Mouse (Mus musculus) kidney, postnatal 4 days (tissue): ENCODE data around the gene Frrs1.

ENCODE experiments used
- DNase-seq, 2 experiments: peaks; one replicate each; pipeline ENCODE4 v3.0.0; 2021; ENCODE audit warnings: mixed read lengths in 2 of 2

Gene Frrs1

DNA sequence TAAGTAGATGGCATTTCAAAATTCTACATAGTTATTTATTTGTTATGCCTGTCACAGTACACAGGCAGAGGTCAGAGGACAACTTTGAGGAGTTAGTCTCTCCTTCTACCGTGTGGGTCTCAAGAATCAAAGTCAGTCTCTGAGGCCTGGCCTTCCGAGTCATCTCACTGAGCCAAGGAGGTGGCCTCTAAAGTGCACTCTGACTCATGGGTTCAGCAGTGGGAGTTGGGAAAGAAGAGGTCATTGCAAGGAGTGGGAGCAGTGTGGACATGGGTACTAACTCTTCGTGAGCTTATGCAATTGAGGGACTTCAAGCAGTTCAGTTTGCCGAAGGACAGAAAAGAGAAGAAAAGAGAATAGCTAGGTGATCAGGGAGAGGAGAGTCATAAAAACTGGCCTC, 10.3 kb upstream of the Frrs1 start:
- no peak for DNase-seq

DNA sequence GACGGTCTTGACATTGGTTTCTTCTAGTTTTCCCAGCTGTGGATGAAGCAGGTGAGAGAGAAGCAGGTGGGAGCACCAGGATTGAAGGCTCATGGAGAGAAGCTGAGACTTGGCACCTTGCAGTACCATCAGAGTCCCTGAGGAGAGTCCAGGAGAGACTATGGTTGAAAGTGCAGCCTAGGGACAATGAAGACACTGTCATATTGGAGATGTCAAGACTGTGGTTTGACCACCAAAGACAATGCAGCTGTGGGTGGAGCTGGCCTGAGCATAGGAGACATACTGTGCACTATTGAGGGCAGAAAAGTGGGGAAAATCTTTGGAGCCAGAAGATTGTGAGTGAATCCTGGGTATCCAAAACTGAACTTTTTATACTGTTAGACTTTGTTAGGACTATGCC, 8.9 kb upstream of the Frrs1 start:
- DNase-seq, result no peak

DNA sequence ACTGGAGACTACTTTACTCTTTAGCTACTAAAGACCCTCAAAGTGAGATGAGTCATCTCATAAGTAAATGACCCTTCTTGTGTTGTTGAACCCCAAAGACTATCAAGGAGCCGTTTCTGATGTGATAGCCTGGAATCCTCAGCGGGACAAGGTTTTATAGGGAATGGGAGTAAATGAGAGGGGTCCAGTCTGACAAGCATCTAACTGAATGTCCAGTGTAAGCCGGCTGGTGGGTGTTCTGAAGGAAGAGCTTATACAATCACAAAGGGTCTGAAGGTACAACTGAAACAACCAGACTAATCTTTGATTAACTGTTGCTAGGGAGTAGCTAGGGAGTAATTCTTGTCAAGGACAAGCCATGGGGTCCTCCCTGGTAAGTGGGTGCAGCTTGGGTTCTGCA, 6.8 kb upstream of the Frrs1 start:
- no peak for DNase-seq

DNA sequence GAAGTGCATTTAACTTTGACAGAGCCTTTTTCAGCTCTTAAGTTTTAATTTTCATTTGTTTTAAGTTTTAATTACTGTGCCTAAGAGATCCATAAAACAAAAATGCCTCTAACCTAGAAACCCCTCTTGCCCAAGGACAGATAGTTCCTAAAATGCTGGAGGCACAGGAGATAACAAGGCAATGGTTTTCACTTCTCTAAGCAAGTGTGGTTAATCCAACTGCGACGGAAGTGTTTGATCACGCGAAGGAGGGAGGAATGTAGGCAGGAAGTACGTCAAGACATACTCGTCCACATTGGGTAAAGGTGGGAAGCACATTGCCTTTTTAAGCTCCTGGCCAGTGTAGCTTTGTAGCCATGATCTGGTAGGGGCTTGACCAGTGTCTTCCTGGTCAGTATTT, 1.7 kb upstream of the Frrs1 start:
- no peak for DNase-seq

DNA sequence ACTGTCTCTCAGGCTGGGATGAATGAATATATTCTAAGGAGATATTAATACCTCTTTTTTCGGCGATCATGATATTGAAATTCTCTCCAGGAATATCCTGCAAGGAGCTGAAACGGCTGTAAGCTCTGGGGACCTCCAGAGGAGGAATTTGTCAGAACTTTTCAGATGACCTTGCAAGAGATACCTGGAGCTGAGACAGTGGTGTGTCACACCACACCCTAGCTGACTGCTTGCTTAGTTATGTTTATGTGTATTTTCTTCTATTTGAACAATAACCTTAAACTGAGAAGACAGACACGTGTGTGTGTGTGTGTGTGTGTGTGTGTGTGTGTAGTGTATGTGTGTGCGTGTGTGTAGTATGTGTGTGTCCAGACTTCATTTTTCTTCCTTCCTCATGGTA, 488 bp downstream of the Frrs1 start:
- DNase-seq, result no peak

DNA sequence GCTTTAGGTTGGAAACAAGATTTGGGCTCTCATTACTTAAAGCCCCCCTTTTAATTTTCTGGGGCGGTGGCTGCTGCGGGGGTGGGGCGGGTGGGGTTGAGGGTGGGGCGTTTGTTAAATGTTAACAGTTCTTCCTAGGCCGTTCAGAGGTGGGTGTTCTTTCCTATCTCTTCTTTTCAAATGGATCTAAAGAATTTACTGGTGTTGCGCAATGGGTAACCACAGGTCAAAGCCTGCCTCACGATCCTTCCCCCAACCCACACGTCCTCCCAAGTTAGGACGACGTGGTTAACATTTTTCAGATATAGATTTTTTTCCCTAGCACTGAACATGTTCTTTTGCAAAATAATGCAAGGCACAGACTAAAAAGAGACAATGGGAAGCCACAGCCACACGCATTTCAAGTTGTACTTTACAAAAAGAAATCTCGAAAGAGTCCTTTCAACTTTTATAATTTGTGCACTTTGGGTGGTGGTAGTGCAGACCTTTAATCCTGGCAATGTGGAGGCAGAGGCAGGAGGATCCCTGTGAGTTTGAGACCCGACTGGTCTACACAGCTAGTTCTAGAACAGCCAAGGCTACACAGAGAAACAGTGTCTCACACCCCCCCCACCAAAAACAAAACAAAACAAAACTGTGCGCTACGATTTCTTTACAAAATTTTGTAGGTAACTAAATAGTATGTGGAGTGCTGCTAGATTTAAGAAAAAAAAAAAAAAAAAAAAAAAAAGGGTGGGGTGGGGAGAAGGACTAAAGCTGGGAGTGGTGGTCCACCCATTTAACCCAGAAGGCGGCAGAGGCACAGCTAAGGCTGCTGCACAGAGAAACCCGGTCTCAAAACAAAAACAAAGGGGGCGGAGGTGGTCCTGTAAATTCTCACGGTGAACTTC, 1.3 kb downstream of the Frrs1 start:
- DNase-seq, result no peak

DNA sequence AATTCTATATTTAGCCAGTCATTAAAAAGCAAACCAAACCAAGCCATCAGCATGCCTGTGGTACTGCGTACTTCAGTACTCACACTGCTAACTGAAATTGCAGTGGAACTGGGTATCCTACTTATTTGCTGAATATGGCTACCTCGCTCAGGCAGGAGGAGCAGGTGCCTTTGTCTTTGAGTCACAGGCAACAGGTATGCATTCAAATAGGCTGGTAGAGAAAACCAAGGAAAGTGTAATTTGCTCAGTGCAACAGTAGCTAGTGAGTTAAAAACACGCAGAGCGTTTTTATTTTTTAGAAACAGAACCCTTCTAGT, 1.9 kb downstream of the Frrs1 start:
- no peak for DNase-seq

DNA sequence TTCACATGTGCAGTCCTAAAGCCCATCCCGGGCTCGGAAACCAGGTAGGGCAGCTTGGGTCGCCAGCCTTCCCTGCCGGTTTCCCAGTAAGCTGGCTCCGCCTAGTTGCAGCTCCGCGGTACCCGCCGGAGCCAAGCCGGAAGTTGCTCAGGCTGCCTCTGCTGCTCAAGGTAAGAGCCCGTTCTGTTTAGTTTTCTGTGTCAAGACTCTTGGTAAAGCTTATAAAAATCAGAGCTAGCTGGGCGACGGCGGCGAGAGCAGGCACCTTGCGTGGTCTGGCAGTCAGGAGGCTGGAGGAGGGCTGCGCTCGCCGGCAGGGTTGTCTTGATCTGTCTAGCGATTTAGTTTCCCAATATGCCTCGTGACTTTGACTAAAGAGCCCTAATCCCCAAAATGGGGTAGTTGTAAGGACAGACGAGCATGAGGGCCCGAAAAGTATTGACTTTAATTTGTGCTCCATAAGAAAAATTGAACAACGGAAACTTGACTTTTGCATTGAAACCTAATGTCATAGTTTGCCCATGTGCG, 2.3 kb downstream of the Frrs1 start:
- DNase-seq, result peak; percentile 73 to 83

DNA sequence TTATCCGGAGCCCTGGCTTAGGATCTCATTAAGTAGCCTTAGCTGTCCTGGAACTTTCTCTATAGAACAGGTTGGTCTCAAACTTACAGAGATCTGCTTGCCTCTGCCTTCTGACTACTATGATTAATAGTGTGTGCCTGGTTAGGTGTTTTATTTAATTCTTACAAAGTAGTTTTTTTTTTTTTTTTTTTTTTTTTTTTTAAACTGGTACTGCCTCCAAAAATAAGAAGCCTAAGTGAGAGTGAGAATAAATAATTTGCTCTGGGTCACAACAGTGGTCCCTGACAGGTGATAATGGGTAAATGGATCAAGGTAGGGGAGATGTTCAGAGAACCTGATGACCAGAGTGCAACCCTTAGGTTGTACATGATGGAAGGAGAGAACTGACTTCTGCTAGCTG, 3.4 kb downstream of the Frrs1 start:
- DNase-seq, result no peak

DNA sequence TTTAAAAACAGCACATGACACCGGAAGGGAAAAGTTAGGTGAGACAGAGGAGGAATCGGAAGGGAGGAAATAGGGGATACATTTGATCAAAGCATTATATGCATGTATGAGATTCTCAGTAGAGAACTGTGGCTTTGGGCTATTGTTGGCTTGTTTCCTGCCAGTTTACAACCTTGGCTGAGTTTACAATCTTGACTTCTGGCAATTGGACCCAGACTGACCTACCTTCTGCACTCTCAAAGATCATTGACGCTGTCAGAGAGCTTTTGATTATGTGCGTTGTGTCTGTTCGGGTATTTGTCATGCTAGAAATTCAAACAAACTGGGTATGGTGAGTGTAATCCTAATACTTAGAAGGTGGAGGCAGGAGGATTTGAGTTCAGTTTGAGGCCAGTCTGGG, 5.2 kb downstream of the Frrs1 start:
- no peak for DNase-seq

DNA sequence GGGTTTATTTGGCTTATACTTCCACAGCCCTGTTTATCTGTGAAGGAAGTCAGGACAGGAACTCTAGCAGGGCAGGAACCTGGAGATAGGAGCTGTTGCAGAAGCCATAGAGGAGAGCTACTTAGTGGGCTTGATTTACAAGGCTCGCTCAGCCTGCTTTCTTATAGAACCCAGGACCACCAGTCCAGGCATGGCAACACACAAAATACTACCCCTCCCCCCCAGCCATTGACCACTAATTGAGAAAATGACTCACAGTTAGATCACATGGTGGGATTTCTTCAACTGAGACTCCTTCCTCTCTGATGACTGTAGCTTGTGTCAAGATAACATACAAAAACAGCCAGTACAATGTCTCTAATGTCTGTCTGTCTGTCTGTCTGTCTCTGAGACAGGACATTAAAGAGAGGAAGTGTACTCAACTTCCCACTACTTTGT, 6.0 kb downstream of the Frrs1 start:
- DNase-seq, result no peak

DNA sequence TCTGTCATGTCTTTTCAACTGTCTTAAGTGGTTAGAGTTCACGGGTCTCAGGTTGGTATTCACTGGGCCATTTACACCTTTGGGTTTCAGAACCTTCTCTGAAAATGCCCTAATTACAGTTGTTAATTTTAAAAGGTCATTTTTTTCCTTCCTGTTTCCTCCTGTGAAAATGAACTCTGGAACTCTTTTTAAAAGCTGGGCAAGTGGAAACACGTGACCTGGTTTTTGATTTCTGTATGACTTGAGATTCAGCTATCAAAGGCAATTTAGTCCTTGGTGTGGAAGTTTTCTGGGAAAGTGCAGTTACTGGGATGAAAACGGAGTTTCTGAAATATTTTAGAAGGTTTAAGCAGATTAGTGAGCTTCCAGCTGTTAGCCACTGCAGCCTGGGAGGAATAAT, 11.1 kb downstream of the Frrs1 start:
- no peak for DNase-seq

DNA sequence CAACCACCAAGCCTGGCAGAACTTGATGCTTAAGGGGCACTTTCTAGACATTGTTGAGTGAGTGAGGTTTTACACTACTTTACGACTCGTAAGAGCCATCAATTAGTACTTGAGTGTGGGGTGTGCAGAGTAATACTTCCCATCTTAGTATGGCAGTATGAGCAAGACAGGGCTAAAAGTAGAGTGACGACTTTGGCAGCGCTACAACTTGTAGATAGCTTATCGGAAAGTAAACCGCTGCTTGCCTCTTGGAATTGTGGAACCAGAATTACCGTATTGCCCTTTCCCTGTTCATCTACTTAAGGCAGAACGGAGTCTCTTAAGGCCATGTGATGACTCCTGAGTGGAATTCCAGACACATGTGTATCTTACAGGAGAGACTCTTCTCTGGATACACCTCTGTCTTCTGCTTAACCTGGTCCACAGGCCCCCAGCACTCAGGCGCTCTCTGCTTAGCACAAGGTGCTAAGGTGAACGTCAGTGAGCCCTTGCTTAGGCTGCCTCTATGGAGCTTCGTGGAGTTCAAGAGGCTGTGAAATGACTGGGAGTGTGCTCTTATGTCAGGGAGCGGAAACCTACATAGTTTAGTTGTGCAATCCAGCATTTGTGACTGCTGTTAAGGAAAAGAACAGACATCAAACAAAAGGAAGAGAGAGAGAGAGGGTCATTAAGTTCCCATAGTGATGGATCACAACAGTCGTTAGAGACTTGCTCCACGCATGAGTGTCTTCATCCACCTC, 23.1 kb downstream of the Frrs1 start:
- no peak for DNase-seq

DNA sequence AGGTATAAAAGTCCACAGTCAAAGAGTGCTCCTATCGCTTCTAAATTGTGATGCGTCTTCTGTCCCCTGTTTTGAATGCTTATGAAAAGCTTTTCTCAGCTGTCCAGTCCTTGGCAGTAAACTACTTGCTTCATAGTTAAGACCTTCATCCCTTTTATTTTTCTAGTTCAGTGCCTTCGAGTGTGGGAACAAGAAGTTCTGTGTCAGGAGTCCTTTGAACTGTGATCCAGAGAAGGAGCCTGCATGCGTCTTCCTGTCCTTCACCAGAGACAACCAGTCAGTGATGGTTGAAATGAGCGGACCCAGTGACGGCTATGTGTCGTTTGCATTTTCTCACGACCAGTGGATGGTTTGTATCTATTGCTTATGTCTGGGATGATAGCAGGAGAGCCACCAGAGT, 25.7 kb downstream of the Frrs1 start:
- DNase-seq, result no peak

DNA sequence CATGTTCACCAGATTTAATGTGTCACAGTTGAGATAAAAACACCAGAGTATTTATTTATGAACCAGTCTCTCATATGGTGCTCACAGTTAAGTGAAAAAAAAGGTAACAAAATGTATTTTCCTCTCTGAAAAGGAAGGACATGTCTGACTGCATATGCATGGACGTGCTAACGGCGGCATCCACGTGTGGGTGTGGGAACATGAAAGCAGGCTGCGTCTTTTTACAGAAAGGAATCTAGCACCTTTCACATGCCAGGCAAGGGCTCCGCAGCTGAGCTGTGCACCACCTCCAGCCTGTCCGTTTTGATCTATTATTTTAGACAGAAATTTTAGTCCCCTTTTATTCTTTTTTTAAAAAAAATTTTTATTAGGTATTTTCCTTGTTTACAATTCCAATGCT, 30.1 kb downstream of the Frrs1 start:
- DNase-seq, result no peak

DNA sequence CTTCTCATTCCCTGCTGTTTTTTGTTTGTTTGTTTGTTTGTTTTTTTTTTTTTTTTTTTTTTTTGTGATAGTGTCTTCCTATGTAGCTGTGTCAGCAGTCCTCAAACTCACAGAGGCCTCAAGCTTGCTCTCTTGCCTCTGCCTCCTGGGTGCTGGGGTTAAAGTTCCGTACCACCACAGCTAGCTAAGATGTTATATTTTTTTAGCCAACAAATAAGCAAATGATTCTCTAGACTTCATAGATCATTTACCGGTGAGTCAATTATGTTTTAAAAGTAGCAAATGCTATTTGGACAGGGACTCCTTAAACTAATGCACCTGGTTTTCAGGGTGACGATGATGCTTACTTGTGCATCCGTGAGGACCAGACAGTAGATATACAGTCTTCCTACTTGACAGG, 31.3 kb downstream of the Frrs1 start:
- DNase-seq, result peak in 1 of 2 experiments; percentile 20

DNA sequence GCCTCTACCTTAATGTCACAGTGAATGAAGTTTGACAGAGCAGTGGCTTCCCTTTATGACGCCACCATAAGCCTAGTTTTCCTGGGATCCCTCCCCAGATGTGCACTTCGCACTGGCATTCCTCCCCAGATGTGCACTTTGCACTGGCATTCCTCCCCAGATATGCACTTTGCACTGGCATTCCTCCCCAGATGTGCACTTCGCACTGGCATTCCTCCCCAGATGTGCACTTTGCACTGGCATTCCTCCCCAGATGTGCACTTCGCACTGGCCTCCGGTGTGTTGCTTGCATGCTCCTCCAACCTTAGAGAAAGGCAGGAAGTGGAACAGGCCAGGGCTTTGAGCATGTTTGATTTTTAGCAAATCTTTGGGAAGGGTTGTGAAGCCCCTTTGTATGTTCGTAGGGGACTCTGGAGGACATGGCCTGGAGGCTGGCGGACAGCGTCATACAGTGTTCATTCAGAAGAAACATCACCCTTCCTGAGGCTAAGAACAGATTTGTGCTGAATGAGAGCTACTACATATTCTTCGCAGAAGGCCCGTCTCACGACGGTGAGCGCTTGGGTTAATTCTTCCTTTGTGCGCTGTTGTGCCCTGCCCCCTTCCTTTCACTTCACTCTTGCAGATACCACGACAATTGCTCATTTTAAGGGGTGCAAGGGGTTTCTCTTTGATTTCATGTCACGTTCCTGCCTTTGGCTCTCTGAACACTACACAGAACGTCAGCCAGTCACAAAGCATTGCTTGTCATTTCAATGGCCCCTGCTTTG, 32.4 kb downstream of the Frrs1 start:
- peak in 1 of 2 experiments; percentile 32 for DNase-seq

DNA sequence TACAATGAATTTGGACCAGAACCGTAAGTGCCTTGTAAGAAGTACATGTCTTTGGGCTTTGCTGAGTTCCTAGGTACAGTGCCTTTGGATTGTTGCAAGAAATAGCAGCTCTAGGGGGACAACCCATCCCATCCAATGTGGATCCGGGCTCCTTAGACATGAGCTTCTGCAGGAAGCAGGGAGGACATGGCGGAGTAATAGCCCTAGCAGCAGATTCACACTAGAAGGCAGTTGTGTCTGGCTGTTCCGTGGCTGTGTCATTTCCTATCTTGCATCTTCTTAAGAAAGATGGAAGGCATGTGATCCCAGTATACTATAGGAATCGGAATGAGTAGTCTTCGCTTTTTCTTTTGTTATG, 32.9 kb downstream of the Frrs1 start:
- DNase-seq, result no peak

DNA sequence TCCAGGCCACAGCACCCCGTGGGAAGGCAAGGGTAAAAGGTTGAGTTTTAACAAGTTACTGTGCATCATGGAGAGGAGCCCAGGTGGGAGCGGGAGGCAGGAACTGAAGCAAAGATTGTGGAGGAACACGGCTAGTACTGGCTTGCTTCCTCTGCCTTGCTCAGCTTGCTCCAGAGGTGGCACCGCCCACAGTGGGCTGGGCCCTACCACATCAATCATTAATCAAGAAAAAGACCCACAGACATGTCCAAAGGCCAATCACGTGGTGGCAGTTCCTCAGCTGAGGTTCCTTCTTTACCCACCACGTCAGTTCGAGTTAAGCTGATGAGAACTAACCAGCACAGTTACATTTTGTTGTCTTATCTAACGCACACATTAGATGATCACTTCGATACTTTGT, 33.6 kb downstream of the Frrs1 start:
- peak; percentile 51 to 71 for DNase-seq

DNA sequence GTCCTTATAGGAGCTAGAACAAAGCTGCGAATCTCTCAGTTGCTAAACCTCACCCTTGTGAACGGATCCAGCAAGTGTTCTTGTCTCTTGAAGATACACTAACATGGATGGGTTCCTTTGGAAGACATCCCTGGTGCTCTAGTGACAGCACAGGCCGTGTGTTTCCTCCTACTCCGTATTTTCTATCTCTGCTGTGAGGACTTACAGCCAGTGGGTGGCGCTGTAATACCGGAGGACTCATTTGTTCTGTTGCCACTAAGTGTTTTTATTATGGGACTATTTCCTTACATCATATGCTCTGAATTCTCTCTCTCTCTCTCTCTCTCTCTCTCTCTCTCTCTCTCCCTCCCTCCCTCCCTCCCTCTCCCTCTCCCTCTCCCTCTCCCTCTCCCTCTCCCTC, 44.9 kb downstream of the Frrs1 start:
- DNase-seq, result peak; percentile 80 to 82

DNA sequence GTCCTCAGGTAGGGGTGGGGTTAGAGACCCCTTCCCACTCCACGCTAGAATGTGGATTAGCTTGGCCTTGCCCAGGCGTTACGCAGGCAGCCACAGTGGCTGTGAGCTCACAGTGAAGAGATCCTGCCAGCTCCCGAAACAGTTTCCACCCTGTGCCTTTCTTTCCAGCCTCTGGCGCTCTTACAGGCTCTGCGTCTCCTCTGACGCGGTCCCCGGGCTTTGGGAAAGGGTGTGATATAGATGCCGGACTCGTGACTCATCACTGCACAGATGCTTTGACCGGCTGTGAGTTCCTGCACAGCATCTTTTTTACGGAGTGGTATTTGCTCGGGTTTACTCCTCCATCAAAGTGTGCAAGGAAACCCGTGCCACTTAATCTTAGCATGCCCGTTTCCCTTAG, 46.6 kb downstream of the Frrs1 start:
- DNase-seq, result no peak

DNA sequence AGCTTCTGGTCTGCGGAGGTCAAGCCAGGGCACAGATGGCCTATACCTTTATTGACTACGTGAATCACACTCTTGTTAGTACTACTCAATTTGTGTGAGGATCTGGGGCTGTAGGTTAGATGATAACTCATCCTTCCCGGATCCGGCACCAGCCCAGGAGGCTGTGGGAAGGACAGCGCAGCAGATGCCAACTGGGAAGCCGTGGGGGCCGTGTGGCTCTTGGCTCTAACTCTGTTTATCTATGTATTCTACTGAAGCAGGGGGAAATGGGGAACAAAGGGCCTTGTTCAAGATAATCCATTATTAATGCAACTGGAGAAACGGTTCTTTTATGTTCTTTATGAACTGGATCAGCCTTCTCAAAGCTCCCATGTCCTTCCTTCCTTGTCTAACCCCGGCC, 47.3 kb downstream of the Frrs1 start:
- DNase-seq, result no peak

DNA sequence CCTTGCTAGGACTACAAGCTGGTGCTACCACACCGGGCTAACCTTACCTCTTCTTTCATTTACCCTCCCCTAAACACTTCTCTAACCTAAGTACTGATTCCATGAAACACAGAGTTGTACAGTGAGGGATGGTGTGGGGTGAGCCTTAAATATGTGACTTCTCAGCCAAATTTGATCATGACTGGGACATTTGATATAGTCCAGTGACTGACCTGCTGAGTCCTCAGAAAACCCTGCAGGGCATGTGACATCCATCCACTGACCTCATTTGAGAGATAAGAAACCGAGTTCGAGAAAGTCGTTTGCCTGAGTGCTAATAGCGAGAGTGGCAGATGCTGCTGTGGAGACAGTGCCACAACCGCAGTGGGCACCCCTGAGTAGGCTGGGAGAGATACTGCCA, 55.1 kb downstream of the Frrs1 start:
- DNase-seq, result no peak

DNA sequence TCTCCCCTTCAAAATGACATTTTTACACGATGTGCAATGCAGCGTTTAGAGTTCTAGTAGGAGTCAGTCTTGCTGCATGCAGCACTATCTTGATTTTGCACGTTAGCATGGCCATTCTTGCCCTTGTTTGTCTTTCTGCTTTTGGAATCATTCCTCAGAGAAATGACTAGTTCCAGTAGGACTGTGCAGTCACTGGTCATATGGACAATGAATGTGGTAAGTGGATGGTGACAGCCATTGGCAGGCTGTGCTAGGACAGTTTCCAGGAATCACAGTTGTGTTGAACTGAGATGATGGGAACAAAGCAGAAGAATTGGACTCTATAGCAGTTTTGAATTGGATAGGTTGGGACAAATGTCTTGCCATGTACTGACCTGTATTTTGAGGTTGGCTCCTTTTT, 55.7 kb downstream of the Frrs1 start:
- no peak for DNase-seq
